Mouse (Mus musculus) embryonic fibroblast, embryonic 13.5 days (primary cell): ENCODE measurements around the gene Opn4.

Source experiments
- CTCF ChIP-seq: IDR thresholded peaks from 2 replicates; pipeline ENCODE4 v1.5.1; 2011; ENCODE audit warnings: mild to moderate bottlenecking, control low read depth, low read length, moderate library complexity, borderline replicate concordance; ENCODE audit not compliant: insufficient read depth
- POLR2A ChIP-seq: IDR thresholded peaks from 2 replicates; pipeline ENCODE4 v1.6.1; 2011; ENCODE audit warnings: low read depth, mild to moderate bottlenecking, control low read depth, low read length, moderate library complexity

GRCm38 (mm10) chr14:34564646-34565045, 35.3 kb downstream of the Opn4 start:
- TF ChIP-seq CTCF: no peak
- no peak for TF ChIP-seq POLR2A
